Mouse (Mus musculus) left cerebral cortex, adult 18-20 months (tissue): ENCODE data around the gene Scamp4. TPM values are rescaled to one million over a fixed set of nuclear protein-coding genes. Genes with fewer than 3 reads are reported as not detected.
A peak's percentile ranks its signal among the peaks of the same experiment; 100 is the strongest.
"Not testable (repeated sequence)": the region's sequence is repeated elsewhere in the genome, so short reads cannot be mapped to it uniquely, and the experiment has no call there.

Experiments used
- DNase-seq, 2 experiments: peaks; one replicate each; pipeline ENCODE4 v3.0.0; 2021 to 2022; ENCODE audit warnings: low spot score in 2 of 2, mixed read lengths in 1 of 2
- total RNA-seq, 2 experiments: library from RNA; stranded (reverse); gene quantifications; 2 replicates each; pipeline ENCODE4 v1.2.3; 2021

Gene Scamp4
- total RNA-seq, 2 experiments from 2014 or later: 49.1 to 50.5 TPM

GRCm38 (mm10) chr10:80646936-80647335, 44.3 kb downstream of the Scamp4 start:
- no peak for DNase-seq

DNA sequence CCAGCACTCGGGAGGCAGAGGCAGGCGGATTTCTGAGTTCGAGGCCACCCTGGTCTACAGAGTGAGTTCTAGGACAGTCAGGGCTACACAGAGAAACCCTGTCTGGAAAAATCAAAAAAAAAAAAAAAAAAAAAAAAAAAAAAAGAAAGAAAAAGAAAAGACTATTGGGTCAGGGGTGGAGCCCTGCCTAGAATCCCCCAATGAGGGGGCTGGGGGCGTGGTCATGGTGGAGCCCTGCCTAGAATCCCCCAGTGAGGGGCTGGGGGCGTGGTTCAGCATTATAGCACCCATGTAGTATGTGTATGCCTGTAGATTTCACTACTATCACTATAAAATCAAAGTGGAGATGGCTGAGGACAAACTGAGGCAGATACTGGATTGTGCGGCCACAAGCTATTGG, 47.2 kb downstream of the Scamp4 start:
- DNase-seq: not testable (repeated sequence)

DNA sequence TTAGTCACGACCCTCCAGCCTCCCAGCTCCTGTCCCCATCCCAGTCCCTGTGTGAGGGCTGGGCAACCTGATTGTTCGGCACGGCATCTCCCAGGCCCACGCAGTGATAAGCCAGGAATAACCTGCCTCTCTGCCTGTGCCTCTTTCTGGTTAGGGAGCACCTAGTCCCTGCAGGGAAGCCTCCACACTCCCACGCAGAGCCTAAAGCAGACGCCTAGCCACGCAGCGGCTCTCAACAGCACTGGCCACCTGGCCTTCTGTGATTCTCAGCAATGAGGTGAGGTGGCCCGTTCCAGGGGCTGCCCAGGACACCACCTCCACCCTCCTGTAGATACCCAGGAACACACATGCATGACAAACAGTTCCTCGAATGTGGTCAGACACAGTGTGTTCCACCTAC, 47.7 kb downstream of the Scamp4 start:
- peak; percentile 45 to 52 for DNase-seq

DNA sequence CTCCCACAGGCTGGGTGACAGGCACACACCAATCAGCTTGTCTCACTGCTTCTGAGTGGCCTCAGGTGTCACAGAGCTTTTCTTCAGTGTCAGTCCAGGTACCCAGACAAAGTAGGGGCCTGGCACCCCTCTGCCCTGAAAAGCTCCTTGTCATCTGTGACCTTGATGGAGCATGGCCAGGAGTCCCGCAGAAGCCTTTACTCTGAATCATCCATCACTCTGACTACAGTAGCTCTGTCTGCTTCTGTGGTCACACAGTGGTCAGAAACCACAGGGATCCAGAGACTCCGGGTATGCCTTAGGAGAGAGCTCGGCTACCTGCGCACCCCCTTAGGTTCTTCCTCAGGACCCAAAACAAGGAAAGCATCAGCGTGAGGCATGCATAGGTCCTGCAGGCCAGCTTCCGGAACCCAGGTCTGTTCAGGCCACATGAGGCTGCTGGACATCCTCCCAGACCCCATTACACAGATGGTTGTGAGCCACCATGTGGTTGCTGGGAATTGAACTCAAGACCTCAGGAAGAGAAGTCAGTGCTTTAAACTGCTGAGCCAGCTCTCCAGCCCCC, 50.6 kb downstream of the Scamp4 start:
- DNase-seq: no peak

GRCm38 (mm10) chr10:80654866-80655265, 52.2 kb downstream of the Scamp4 start:
- DNase-seq: no peak

DNA sequence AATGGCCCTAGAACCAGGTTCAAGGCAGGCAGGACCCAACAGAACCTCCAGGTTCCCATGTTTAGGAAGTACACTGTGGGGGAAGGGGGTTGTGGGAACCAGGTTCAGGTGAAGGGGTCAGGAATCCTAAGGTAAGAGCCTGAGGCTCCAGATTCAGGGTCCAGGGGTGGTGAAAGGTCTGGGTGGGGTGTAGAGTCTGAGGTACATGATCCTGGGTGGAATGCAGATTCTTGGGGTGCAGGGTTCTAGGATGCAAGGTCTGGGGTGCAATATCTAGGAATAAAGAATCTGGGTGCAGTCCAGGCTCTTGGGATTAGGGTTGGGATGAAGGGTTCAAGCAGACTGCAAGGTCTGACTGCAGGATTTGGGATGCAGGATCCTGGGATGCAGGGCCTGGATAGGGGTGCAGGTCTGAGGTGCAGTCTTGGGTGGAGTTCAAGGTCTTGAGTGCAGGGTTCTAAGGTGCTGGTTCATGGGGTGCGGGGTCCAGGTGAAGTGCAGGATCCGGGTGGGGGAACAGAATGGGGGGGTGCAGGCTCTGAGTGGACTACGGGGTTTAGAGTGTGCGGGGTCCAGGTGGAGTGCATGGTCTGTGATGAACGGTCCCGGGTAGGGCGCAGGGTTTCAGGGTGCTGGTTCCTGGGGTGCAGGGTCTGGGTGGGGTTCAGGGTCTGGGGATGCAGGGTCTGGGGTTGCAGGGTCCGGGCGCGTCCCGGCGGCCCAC, 52.9 kb downstream of the Scamp4 start:
- no peak for DNase-seq

DNA sequence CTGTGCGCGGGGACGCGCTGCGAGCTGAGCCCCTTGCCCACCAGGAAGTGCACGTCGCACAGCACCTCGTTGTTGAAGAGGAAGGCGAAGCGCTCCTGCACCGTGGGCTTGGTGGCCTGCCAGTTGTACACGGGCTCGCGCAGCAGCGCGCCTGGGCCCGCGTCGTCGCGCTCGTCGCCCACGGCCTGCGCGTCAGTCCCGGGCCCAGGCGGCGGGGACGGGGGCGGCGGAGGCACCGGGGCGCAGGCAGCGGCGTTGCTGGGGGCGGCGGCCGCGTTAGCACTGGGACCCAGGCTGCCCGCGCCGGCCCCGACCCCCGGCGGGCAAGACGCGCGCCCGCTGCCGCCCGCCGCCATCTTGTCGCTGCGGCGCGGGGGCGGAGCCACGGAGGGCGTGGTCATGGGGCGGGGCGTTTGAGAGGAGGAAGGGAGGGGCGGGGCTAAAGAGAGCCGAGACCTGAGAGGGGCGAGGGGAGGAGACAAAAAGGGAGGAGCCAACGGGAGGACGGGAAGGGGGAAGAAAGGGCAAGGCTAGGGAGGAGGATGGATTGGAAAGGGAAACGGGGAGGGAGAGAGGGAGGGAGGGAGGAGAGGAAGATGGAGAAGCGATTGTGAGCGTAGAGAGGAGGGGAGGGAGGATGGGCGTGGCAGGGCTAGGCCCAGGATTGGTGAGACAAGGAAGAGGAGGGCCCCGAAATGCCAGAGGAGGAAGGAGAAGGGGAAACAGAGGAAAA, 53.6 kb downstream of the Scamp4 start:
- DNase-seq: peak; percentile 94 to 96

DNA sequence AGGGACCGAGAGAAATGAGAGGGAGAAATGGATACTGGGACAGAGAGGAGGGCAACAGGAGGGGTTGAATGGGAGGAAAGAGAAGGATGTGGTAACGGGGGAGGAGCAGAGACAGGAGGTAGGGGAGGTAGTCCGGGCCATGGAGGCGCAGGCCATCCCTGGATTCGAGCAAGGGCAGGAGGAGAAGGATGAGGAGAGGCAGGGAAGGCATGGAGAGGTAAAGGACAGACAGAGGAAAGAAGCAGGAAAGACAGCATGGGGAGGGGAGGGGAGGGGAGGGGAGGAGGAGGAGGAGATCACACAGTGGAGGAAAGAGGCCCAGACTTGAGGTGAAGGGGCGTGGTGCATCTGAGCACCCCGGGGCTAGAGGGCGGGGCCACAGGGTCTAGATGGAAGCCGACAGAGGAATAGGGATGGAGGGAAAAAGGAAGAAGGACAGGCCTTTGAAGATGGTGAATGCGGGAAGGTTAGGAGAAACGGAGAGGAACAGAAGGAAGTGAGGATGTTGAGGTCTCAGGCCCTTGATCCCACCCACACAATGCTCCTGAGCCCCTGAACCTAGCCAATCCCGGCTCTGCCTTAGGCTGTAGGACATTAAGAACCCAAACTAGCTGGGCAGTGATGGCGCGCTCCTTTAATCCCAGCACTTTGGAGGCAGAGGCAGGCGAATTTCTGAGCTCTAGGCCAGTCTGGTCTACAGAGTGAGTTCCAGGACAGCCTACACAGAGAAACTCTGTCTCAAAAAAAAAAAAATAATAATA, 54.4 kb downstream of the Scamp4 start, which contains the start of gene Btbd2:
Btbd2 (minus strand) TSS at position 209 of the 761 bp plus-strand sequence.
- no peak for DNase-seq

- no peak for DNase-seq
Observed at GRCm38 (mm10) chr10:80658194-80658840, 55.6 kb downstream of the Scamp4 start.

DNA sequence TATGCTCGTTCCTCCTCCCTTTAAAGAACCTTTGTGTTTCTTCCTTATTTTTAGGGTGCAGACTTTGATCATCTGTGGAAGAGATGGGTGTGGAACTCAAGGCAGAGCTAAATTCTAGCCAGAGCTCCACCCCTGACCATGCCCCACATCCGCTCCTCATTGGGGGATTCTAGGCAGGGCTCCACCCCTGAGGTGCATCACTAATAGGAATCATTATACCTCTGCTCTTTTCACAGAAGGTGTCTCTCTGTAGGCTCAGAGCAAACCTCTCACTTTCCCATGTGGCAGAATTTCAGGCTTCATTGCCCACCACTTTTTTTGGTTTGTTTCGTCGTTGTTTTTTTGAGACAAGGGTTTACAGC, 56.1 kb downstream of the Scamp4 start:
- DNase-seq: no peak

DNA sequence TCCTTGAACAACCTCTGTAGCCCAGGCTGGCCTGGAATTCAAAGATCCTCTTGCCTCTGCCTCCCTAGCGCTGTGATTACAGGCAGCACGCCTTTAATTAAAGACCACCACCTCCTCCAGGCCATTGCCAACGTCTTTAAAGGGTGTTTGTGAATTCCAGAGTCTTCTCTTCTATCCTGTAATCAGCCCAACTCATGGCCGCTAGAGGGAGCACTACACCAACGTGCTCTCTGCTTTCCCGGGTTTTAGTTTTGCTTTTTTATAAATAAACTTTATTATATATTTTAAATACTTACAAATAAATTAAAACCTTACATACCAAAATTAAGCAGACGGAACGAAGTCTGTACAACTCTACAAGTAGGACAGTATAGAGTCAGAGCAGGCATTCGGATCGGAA, 56.5 kb downstream of the Scamp4 start:
- peak; percentile 79 to 85 for DNase-seq

DNA sequence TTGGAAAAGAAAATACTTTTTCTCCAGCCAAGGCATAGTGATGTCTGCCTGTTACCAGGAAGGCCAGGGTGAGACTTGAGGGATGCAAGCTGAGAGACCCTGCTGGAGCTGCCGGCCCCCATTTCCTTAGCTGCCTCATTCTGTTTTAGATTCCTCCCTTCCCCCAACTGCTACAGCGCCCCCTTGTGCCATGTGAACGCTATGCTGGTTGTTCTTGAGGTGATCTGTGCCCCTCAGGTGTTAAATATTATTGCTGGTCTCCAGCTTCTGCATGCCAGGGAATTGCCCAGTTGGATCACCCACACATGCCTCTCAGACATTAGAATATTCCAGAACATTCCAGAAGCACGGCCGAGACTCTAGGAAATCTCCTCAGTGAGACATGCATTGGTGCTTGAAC, 58.5 kb downstream of the Scamp4 start:
- DNase-seq: no peak

DNA sequence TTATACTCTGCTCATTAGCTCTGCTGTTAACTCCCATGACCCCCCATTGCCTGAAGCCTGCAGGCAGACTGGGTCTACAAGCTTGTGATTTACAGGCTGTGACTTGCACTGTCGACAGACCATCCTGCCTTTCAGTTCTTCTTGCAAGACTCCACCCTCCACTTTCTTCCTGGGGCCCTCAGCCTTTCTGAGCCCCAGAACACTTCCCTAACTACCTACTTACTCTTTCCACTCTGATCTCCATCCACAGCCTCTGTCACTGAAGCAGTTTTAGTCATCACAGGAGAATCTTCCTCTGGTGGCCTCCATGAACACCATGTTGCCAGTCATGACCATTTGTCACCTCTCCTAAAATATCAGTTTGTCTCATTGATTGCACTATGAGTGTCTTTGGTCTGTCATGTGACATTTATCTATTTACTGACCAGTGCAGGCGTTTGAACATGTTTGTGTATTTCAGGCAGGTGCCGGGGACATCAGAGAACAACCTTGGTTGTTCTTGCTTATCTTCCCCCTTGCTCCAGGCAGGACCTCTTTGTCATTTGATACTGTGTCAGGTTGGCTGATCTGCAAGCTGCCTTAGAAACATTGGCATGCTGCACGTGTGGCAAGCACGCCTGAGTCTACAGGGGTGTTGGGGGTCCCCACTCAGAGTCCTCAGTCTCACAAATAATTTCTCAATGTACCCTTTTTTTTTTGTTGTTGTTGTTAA, 61.0 kb downstream of the Scamp4 start:
- DNase-seq: no peak

GRCm38 (mm10) chr10:80664197-80665015, 61.7 kb downstream of the Scamp4 start:
- no peak for DNase-seq

GRCm38 (mm10) chr10:80665016-80665380, 62.3 kb downstream of the Scamp4 start:
- DNase-seq: no peak
